Mouse (Mus musculus): ENCODE data around the gene Arfgef3.
"Not testable (repeated sequence)": the region's sequence is repeated elsewhere in the genome, so short reads cannot be mapped to it uniquely, and the experiment has no call there.

Gene Arfgef3

DNA sequence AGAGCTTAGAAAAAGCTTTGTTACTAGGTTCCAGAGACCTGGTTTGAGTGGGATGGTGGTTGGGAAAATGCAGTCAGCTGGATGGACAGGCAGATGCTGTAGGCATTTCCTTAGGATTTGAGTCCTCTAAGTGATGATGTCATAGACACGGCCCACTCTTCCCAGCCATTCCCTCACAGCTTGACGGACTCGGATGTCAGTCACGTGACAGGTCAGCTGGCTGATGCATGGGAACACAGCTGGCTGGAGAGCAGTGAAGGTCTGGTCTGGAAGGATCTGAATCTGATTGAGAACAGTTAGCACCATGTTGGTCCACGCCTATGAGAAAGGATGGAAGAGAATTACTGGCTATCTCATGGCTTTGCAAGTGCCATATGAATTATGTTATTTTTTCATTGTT is 154.3 kb downstream of the Arfgef3 start:
- DNase-seq (ENCODE audit: extremely low spot score, low spot score), result no peak

DNA sequence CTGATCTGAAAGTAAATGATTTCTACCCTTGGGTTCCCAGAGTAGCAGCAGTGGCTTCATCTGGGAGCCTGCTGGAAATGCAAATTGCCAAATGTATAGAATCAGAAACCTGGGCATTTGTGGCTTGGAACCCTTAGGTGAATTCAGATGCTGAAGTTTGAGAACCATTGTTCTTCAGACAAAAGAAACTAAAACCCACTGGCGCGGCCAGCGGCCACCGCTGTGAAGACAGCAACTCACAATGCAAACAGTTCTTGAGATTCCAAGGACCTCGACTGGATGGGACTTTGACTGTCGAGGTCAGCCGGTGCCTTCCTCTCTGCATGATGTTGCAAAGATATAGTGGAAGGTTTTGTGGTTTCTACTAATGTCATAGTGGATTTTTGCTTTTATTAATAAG is 159.6 kb downstream of the Arfgef3 start:
- DNase-seq (ENCODE audit: extremely low spot score, low spot score), result no peak

DNA sequence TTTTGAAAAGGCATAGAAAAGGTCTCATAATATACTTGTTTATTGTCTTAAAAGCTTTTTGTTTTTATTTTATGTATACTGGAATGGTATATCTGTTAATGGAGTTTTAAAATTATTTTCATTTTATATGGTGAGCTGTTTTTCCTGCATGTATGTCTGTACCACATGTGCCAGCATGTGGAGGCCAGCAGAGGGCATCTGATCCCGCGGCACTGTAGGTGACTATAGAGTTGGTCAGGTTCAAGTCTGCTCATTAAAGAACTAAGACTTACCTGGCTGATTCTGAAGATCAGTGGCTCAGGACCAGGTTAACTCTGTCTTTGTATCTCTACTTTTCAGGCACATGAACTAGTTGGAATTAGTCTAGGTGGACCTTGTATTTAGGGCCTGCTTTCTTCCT is 171.2 kb downstream of the Arfgef3 start:
- DNase-seq (ENCODE audit: extremely low spot score, low spot score), result no peak

DNA sequence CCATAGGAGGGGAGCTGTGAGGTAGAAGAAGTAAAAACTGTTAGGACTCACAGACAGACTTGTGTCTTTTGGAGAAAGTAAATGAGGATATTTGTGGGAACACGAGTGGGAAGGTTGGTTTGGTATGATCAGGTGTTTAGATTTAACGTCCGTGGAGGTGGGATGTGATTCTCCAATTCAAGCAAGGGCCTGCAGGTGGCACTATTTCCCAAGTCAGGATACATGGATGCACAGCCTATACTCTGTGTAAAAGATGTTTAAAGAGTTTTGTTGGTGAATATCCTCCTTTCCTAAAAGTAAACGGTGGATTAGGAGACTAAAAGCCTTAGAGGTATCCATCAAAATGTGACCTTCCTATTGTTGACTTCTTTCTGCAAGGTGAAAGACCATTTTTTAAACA is 180.8 kb downstream of the Arfgef3 start:
- DNase-seq (ENCODE audit: extremely low spot score, low spot score), result peak; percentile 37

GRCm38 (mm10) chr10:18561445-18561844 is 182.3 kb downstream of the Arfgef3 start:
- no peak for DNase-seq (ENCODE audit: extremely low spot score, low spot score)

DNA sequence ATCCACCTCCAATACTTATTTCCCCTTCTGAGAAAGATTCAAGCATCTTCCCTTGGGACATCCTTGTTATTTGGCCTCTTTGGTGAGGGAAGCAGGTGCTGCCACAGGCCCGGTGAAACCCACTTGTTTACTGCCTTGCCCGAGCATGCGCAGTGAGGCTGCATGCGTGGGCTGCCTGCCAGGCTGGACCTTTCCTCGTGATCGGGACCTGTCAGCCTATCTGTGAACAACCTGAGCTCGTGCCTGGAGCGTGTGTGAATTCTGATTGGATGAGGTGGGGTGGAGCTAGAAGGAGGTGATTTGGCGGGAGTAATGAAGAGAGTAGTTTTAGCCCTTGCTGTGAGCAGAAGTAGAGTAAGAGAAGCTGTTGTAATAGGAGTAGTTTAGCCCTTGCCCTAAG is 184.7 kb downstream of the Arfgef3 start:
- DNase-seq (ENCODE audit: extremely low spot score, low spot score), result not testable (repeated sequence)

DNA sequence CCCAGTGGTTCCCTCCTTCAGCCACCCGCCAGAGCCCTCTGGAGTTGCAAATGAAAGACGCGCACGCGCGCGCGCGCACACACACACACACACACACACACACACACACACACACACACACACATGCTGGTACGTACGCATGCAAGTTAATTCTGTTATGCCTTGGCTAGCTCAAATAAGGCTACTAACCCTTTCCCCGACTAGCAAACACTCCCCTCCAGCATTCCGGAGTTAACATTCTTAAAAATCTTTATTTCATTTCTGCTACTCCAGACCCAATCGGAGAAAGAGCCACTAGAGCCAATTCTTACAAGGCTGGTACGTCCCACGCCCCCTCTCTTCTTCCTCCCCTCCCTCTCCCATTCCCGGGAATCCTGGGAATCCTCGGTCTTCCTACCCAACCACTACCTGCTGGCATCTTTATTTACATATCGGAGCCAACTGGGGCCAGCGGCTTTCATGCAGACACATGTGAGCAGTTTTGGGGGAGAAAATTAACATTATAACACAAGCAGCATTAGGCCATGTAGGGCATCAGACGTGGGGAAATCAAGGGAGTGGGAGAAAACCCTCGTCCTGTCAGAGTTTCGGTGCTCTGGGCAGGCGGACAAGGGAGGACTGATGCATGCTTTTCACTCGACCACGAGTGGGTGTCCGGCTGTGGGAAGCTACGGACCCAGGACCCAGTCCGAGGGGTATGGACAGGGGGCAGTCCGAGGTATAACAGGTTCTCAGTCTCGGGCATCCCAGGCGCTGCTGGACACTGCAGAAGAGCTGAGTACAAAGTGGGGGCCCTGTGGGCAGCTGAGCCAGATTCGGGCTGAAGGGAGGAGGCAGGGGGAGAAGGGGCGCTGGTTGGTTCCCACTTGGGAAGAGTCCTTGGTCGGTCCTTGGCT is 194.2 kb downstream of the Arfgef3 start:
- peak; percentile 63 for DNase-seq (ENCODE audit: extremely low spot score, low spot score)

GRCm38 (mm10) chr10:18547381-18547780 is 196.4 kb downstream of the Arfgef3 start:
- DNase-seq (ENCODE audit: extremely low spot score, low spot score), result no peak

GRCm38 (mm10) chr10:18545813-18546235 is 197.9 kb downstream of the Arfgef3 start, which contains the start of gene Hebp2:
Gene Hebp2, minus strand, starts transcription at chr10:18546076.
- DNase-seq (ENCODE audit: extremely low spot score, low spot score), result peak; percentile 85

DNA sequence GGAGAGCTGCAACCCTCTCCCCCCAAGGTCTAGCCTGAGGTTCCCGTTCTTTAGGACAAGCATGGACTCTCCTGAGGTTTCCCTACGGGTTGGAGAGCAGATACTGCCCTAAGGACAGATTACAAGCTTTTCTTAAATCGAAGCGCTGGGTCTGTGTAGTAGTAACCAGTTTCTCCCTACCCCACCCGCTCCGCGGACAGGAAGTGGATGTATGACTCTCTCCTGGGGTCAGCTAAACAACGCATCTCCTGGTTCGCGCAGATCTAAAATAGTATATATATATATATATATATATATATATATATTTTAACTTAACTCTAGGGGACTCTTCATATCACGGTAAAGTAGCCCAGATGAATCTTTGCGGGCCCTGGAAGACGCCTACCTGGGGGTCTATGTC is 198.4 kb downstream of the Arfgef3 start:
- peak; percentile 26 for DNase-seq (ENCODE audit: extremely low spot score, low spot score)

- no peak for DNase-seq (ENCODE audit: extremely low spot score, low spot score)
These were observed 206.9 kb downstream of the Arfgef3 start for GRCm38 (mm10) chr10:18536889-18537288.

GRCm38 (mm10) chr10:18532293-18532692 is 211.5 kb downstream of the Arfgef3 start:
- DNase-seq (ENCODE audit: extremely low spot score, low spot score), result no peak
